Mouse (Mus musculus) gonadal fat pad, adult 2 months (tissue): ENCODE measurements around the gene Prg3. TPM values are rescaled to one million over a fixed set of nuclear protein-coding genes. Genes with fewer than 3 reads are reported as not detected.

ENCODE experiments used
- DNase-seq: peaks from one replicate; pipeline ENCODE4 v3.0.0-alpha.2; 2012; ENCODE audit warnings: low read depth
- polyA plus RNA-seq: library from polyadenylated mRNA; depleted of rRNA; stranded (reverse); fragments of >200 nt; gene quantifications from 2 replicates; pipeline ENCODE4 v1.2.3, GENCODE M21; 2012; rRNA removed

Gene Prg3
- polyA plus RNA-seq, result not detected in 2 replicates

GRCm38 (mm10) chr2:84987930-84988329 is at the start of gene Prg3:
Gene Prg3, plus strand, starts transcription at chr2:84988215.
- no peak for DNase-seq

GRCm38 (mm10) chr2:84938249-84938946 is 49.6 kb upstream of the Prg3 start:
- DNase-seq, result no peak

- no peak for DNase-seq
Measured at GRCm38 (mm10) chr2:84939306-84939705, 48.7 kb upstream of the Prg3 start.

GRCm38 (mm10) chr2:84939711-84940110 is 48.3 kb upstream of the Prg3 start:
- no peak for DNase-seq

- peak; percentile 45 for DNase-seq
Measured at GRCm38 (mm10) chr2:84941332-84941731, 46.7 kb upstream of the Prg3 start.

GRCm38 (mm10) chr2:84941795-84942194 is 46.2 kb upstream of the Prg3 start:
- no peak for DNase-seq

- no peak for DNase-seq
Measured at GRCm38 (mm10) chr2:84947154-84947771, 40.8 kb upstream of the Prg3 start.

GRCm38 (mm10) chr2:84948252-84948651 is 39.8 kb upstream of the Prg3 start:
- no peak for DNase-seq

GRCm38 (mm10) chr2:84948721-84949120 is 39.3 kb upstream of the Prg3 start:
- no peak for DNase-seq

GRCm38 (mm10) chr2:84951027-84951426 is 37.0 kb upstream of the Prg3 start:
- DNase-seq, result no peak

- DNase-seq, result no peak
Measured at GRCm38 (mm10) chr2:84952251-84952650, 35.8 kb upstream of the Prg3 start.

- DNase-seq, result no peak
Measured at GRCm38 (mm10) chr2:84952693-84953092, 35.3 kb upstream of the Prg3 start.

GRCm38 (mm10) chr2:84955435-84955834 is 32.6 kb upstream of the Prg3 start:
- no peak for DNase-seq

GRCm38 (mm10) chr2:84956274-84956673 is 31.7 kb upstream of the Prg3 start:
- no peak for DNase-seq

GRCm38 (mm10) chr2:84958588-84959264 is 29.3 kb upstream of the Prg3 start:
- no peak for DNase-seq

- no peak for DNase-seq
Measured at GRCm38 (mm10) chr2:84961300-84961699, 26.7 kb upstream of the Prg3 start.

- no peak for DNase-seq
Measured at GRCm38 (mm10) chr2:84961901-84962300, 26.1 kb upstream of the Prg3 start.

- no peak for DNase-seq
Measured at GRCm38 (mm10) chr2:84962906-84963507, 25.0 kb upstream of the Prg3 start.

- no peak for DNase-seq
Measured at GRCm38 (mm10) chr2:84964111-84964801, 23.8 kb upstream of the Prg3 start.

GRCm38 (mm10) chr2:84967318-84967991 is 20.6 kb upstream of the Prg3 start:
- DNase-seq, result no peak

GRCm38 (mm10) chr2:84975580-84975979 is 12.4 kb upstream of the Prg3 start:
- DNase-seq, result peak; percentile 14
